Mouse (Mus musculus) retina, adult 2 months (tissue): ENCODE data around the gene Plxnd1.

Experiments used
- DNase-seq: peaks from one replicate; pipeline ENCODE4 v3.0.0-alpha.2; 2012; ENCODE audit warnings: low read depth, low spot score

Plxnd1 gene

DNA sequence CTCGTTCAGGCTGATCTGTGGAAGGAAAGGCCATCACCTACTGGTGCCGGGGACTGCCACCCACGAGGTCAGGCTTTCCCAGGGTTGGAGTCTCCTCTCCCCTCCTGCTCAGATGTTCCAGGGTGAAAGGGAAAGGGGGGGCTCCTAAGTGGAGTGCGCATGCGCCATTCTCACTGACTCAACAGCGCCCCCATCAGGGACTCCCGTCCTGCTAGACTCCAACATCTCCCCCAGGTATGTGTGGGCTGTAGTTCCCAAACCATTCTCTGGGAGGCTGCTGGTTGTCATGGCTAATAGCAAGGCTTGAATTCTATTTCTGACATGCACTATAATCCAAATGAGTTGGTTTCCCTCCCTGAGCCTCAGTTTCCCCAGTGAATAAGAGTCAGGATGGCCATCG lies 16.2 kb downstream of the Plxnd1 start:
- no peak for DNase-seq

DNA sequence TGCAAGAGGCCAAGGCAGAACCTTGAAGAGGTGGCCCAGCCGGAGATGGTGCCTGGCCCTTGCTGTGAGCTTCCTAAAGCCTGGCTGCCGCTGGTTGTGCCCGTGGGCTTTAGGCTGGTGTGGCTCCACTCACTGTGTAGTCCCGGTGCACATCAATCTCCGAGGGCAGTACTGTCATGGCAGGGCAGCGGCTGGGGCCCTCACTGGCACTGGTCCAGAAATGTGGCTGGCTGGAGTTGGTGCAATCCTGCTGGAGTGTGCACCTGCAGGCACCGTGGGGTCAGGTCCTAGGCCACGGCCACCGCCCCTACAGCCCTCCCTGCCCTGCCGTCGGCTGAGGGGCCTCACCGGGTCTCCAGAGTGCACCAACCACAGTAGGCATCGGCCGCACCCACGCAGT lies 17.0 kb downstream of the Plxnd1 start:
- DNase-seq, result no peak

DNA sequence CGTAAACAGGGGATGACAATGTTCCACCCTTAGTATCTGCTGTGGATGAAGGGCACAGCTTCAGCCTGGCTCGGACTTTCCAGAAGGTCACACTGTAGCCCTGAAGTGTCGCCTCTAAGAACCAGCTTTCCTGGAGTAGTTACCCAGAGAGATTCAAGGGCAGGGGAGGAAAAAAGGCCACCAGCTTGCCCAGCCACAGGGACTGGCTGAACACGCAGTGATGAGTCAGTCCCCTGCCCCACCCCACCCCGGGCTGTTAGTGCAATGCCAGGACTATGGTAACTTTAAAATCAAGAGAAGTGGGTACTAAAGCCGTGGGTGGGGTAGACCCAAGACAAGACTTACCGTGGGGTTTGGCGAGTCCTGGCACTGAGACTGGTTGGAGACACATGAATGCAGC lies 19.2 kb downstream of the Plxnd1 start:
- DNase-seq, result no peak

DNA sequence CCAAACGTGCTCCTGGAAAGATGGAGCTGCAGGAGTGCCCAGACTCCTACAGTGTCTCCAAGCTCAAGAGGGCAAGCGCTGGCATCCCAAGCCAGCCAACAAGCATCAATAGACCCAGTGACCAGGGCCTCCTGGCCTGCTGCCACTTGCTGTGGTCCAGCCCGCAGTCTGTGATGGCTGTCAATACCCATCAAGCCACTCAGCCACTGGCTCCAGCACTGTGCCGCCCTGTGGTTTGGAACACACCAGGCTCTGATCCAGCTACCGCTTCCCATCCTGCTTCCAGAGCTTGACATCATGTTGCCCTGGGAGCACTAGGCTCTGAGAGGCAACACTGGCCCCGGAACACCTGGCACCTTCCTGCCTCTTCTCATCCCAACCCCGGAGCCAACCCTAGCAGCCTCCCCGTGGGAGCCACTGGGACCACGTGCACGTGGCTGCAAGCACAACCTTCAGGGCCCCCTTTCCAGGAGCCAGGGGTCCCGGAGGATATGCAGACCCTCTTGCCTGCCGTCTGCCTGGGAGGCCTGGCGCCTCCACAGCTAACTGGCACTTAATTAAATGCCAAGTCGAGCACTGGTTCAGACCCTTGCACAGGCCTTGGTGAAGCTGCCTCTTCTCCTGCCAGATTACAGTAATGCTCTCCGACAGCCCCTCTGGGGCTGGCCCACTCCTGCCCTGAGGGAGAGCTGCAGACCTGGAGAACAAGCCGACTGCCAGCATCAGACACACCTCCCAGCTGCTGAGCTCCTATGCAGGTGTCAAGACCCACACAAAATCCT lies 20.7 kb downstream of the Plxnd1 start:
- DNase-seq, result no peak

DNA sequence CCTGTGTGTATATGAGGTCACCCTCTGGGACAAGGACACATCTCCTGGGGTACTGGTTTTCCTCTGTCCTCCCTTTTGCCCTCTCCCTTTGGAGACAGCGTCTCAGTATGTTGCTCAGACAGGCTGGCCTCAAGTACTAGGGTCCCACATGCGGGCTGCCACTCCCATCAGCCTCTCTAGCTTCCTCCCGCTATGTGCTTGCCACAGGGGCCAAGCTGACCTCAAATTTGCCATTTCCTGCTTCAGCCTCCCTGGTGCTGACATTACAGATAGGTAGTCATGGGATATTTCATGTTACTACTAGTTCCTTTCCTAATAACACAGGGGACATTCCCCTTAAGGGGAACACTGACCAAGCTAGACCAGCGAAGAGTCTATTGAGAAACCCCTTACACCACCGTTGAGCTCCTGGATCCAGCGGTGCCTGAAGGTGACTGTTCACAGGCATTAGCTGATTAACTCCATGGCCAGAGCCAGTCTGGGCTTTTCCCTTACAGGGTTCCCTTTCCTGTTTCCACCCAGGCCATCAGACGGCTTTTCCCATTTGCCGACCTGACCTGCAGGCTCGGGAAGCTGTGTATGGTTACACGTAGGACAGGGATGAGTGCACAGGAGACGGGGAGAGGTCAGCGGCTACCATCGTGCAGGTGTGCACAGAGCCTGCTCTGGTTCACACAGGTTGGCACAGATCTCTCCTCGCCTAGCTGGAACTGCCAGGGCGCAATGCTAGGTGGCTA lies 21.5 kb downstream of the Plxnd1 start:
- no peak for DNase-seq

DNA sequence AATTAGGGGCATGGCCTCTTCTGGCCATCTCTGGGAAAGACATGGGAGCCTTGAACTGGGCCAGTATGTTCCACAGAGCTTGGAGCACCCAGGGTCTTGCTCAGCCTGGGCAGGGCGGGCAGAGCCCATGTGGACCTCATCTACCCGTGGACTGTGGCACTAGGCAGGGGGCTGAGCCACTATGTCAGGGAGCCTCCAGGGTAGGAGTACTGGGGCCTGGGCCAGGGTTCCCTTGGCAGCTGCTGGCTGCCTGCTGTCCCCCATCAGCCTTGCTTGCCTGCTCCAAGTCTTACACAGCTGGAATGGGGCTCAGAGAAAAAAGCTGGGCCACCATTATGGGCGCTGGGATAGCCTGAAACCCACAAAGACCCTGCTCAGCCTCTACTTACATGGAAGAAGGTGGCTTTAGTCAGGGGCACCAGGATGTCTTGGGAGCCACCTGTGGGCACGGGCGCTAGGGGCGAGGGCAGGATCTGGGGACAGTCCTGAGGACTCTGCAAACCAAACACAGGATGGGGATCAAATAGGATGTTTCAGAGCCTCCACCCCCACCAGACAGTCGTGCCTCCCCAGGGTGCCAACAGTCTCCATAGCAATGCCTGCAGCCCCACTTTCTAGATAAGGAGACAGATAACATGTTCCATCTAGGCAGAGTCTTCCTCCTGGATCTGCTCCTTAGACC lies 22.6 kb downstream of the Plxnd1 start:
- no peak for DNase-seq

DNA sequence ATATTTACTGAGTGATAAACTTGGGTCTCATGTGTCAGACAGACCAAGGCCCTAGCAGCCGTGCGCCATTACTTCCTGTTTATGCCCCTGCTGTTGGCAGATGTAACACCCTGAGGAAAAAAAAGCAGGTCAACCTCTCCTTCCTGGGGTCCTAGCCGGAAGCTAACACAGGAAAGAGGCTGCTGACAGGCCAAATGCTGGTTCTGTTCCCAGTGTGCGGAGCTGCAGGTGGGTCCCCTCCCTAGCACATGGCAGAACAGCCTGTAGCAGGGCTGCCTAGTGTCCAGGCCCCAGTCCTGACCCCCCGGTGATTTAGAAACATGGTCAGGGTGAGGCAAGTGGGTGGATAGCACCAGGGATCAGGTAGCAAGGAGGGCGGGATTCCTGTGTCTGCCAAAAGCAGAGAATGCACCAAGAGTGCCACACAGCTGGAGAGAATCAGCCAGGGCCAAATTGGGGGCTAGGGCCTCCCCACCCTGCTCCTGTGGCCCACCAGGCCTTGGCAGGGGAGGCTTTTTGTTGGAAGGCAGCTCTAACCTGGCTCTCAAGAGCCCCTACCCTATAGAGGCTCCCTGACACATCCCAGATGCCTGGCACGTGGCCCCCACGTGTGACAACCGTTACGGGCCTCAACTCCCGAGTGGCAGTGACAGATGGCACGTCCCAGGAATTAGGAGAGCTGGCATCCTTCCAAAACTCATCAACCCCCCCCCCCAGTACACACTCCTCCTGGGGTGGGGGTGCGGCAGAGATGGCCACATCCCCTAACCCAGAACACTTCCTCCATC lies 23.3 kb downstream of the Plxnd1 start:
- DNase-seq, result no peak

DNA sequence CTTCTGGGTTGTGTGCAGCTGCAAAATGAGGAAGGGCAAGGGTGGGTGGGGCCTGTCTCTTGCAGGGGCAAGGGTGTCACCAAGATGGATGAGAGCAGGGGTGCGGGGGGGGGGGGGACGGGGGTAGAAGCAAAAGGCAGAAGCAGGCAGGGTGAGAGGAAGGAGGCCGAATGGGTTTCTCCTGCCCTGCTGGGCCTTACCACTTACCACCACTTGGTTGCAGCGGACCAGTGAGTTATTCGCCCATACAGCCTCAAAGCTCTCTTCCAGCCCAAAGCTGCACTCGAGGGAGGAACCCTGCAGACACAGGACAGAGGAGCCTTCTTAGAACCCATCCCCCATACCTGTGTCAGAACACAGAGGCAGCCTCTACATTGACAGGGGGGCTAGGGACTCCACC lies 24.9 kb downstream of the Plxnd1 start:
- DNase-seq, result no peak

DNA sequence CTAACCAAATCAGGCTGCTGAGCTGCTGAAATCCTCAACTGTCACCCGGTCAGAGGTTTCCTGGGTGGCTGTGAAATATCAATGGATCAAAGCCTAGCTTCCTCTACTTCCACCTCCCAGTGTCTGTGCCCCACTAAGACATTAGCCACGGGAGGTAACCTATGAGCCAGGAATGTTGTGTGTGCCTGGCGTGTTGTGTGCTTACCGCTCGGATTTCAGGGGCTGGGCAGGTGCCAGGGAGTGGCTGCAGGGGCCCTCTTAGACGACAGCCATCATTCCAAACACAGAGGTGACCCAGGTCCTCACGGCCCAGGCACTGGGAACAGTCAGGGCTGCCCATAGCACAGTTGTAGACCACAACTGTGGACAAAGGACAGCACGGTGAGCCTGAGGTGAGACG lies 25.7 kb downstream of the Plxnd1 start:
- no peak for DNase-seq

DNA sequence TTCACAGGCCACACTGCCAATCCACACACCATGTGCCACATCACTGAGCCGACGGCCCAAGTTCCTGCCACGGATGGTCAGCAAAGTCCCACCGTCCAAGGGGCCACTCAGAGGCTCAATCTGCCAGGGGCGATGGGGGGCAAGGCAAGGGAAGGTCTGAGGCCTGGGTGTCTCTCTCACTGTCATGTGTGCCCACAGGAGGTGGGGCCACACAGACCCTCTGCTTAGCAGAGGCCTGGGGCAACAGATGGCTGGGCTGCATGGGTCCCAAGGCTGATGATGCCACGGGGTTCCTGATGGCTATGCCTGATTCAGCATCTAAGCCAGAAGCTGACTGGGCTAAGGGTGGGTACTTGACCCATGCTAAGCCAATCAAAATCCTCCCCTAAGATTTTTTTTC lies 26.1 kb downstream of the Plxnd1 start:
- DNase-seq, result no peak

DNA sequence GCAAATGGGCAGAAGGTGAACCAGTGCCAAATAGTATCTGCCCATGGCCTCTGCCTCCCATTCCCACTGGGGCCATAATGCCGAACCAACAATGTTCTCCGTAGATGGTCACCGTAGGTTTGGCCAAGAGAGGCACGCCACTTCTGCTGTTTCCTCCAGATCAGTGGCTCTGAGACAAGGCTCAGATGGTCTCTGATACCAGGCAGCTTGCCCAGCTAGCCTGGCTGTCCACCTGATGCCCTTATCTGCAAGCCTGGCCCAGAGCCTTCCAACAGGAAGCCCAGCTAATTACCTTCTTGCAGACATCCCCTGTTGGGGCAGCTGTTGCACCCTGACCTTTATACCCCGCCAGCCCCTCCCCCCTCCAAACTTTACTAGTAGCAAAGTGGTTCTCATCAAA lies 26.7 kb downstream of the Plxnd1 start:
- no peak for DNase-seq

DNA sequence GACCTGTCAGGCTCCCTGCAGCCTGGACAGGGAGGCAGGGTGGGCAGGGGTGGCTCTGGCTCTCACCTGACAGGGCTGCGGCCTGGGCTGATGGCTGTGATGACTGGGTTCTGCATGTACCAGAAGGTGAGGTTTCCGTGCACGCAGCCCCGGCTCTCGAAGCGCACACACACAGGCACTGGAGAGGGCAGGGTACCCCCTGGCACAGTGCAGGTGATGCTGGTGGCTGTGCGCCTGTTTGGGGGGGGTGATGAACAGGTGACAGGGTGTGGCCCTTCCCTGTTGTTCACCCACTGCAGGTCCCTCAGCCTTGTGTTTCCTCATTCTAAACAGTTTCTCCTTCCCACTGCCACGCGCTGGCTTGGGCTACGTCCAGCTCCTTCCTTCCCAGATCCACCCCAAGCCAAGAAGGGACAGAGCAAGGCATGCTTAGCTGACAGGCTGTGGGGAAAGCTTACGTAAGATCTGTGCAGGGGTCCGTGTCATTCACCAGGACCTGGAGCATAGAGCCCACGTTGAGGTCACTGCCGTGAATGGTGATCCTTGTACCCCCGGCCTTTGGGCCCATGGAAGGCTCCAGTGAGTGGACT lies 27.4 kb downstream of the Plxnd1 start:
- no peak for DNase-seq

DNA sequence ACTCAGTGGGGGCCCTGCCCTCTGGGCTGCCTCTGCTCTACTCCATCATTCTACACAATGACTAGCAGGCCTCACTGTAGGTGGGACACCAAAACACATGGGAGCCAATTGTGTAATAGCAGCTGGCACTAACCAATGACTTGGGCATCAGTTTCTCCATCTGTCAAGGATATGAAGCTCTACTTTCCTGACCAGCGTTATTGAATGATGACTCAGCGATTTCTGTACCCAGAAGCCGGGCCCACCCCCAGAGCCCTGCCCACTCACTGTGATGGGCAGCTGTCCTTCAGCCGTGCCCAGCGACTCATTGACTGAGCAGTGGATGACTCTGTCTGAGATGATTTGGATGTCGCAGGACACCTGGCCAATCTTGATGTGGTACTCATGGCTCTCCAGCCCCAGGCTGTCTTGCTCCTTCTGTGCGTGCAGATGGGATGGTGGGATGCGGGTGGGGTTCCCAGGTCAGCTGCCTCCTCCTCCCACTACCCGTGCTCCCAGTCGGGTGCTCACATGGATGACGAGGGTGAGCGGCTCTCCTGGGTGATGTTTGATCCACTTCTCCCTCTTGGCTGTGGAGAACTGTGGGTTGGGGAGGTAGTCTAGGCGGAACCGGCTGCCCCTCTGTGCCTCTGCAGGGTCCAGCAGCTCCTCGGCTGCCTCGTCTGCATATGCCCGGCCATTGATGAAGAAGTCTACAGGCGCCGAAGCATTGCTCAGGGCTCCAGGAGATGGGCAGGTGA lies 28.4 kb downstream of the Plxnd1 start:
- DNase-seq, result no peak

DNA sequence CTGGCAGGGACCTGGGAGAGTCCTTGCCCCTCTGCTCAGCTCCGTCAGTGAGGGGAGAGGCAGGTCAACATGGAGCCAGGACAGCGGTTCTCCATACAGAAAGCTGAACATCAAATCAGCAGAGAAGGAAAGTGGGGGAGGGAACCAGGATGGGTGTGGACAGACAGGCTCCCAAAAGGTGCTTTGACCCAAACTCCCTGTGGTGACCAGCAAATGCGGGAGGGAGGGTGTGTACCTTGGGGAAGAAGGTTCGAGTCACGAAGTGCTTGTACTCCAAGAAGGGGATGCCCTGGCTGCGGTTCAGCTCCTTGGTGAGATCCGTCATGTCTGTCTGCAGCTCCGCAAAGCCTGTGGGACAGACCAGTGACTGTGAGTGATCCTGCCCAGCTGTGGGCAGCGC lies 31.1 kb downstream of the Plxnd1 start:
- no peak for DNase-seq

DNA sequence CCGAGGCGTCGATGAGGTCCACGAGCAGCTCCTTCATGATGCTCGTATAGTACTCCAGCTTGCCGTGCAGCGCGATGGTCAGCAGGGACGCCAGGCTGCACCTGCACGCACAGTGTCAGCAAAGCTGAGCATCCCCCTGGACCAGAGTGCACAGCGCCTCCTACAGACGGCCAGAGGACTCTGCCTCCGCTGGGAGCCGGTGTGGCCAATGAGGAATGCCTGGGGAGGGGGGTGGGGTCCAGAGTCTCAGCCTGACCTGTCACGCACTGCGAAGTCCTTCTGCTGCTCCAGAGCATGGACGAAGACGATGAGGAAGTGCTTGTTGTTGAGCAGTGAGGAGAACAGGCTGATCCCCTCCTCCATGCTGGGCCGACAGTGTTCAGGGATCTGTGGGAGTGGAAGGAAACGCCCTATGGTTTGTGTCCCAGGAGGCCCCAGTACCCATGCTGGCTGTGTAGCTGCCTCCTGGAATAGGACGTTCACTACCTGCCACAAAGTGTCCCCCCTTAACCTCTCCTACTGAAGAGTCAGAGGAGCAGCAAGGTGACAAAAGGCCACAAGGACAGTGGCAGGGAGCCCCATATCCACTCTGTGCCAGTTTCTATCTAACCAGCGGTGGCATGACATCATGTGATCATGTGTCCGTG lies 32.2 kb downstream of the Plxnd1 start:
- DNase-seq, result no peak

DNA sequence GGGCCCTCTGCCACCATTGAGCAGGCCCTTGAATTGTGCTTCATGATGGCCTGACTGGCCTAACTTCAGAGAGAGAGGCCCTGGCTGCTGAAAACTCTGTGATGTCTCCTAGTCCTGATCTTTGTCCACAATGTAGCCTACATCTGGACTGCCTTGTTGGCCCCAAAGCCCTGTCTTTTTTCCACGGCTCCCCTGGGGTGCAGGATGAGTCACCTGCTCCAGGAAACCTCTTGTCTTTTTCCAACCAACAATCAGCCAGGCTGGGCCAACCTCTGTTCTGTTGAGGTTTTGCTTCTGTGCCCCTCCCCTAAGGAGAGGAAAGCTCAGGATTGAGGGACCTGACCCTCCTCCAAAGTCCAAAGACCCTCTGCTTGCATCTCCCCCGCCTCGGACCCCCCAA lies 33.1 kb downstream of the Plxnd1 start:
- DNase-seq, result no peak

DNA sequence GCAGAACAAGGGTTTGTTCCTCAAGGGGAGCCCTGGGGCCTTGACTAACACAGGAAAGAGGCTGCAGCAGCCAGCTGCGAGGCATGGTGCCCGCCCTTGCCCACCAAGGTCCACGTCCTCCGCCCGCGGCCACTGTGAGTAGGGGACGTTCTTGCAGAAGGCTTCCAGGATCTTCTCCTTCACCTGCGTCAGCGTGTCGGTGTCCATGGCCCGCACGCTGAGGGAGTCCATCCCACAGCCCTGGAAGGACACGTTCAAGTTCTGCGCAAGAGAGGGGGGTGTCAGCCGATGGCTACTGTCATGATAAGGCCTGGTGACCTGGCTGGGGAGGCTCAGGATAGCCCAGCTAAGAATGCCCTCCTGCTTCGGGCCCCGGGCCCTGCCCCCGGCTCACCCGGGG lies 34.5 kb downstream of the Plxnd1 start:
- no peak for DNase-seq

DNA sequence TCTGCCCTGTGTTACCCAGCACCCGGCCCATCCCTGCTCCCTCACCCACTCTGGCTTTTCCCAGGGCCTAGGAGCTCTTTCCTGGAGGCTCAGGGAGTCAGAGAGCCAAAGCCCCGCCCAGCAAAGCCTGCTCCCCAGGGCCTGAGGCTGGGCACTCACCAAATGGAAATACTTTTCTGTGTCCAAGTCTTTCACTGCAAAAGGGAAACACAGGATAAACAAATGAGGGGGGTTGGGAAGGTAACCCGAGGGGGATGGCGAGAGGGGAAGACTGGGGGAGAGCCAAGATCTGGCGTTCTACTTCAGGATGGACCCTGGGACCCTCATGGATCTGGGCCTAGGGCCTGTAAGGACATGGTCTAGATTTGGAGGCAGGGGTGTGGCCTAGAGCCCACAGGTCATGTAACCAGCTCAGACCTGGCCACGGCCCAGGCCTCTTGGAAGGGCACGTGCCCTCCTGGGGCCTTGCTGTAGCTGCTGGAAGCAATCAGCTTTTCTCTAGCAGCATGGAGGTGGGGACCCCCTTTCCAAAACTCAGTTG lies 35.6 kb downstream of the Plxnd1 start:
- DNase-seq, result no peak

DNA sequence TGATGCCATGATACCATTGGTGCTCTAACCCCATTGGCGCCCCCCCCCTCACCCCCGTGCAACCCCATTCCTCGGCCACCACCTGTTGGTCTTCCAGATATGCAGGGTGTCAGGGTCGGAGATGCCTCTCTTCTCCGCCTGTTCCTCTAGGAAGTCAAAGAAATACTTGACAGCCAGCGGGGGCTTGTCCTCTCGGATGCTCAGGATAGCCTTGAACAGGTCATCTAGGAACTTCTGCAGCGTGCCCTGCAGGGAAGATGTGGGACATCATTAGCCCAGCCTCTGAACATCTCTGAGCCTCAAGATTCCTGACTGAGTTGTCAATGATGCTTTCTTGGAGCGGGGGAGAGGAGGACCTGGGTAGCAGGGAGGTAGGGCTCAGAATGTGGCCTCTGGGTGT lies 36.4 kb downstream of the Plxnd1 start:
- DNase-seq, result no peak

DNA sequence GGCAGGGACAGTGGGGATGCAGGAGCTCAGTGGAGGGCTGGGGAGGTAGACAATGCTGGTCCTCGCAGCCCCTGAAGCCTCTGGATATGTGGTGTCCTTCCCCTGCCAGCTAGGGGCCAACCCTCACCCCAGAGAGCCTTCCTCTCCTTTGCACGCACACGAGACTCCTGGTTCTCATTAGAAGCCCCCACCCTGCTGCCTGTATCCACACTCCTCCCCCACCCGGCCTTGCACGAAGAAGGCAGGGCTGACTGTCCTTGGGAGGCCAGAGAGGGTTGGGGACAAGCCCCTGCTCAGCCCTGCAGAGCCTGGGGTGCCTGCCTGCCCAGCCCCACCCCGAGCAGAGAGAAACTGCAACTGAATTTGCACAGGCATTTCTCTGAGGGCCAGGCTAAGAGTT lies 37.1 kb downstream of the Plxnd1 start:
- no peak for DNase-seq
